ENCODE assay signal across 15 mouse cellular contexts in the genomic region with DNA sequence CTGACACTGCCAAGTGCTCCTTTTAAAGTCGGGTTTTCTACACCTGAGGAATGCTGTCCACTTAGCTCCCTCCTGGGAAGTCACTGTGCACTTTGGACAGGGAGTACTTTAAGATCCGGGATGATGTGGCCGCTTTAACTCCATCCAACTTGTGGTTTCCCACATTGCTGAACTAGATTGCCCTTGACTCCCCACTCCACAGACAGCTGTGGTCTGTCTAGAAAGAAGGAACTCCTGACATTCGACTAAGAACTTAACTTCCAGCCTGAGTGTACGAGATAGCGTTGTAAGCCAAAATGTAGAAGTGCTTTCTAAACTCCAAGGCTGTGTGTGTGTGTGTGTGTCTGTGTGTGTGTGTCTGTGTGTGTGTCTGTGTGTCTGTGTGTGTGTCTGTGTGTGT. TPM values are rescaled to one million over a fixed set of nuclear protein-coding genes. Genes with fewer than 3 reads are reported as not detected.
DNase-seq lines count a peak whose midpoint lies in the region; ATAC-seq and TF ChIP-seq lines count a peak whose summit lies in the region.
"Had no signal": no experiment of that assay in that cellular context is flagged by ENCODE, and none has a peak within 500 bp of the region (broad histone marks: within the 10 kb centered on the region; RNA-seq: fewer than 3 reads in every experiment).

No protein-coding gene starts in this region.

- no peaks in the 10 kb centered on the region for H3K36me3 ChIP-seq in lung, embryonic 14.5 days (ENCODE audit: insufficient read depth)
- H3K36me3 ChIP-seq in heart, postnatal 0 days (replicated peaks; ENCODE audit: control insufficient read depth, insufficient read depth, low read length), result no peaks in the 10 kb centered on the region
- H3K36me3 ChIP-seq in kidney, embryonic 16.5 days (ENCODE audit: insufficient read depth, low read length), result no peaks in the 10 kb centered on the region
- no peaks in the 10 kb centered on the region for H3K36me3 ChIP-seq in myocyte (ENCODE audit: control insufficient read depth, insufficient read depth)
- H3K36me3 ChIP-seq in midbrain, embryonic 14.5 days (ENCODE audit: control insufficient read depth, insufficient read depth, low read length), result no peaks in the 10 kb centered on the region
- H3K36me3 ChIP-seq: heart, embryonic 13.5 days; limb, embryonic 15.5 days had no signal

- no peaks in the 10 kb centered on the region for H3K79me2 ChIP-seq in myocyte (ENCODE audit: control insufficient read depth, insufficient read depth)

- TF ChIP-seq CTCF in lung, embryonic 14.5 days (IDR thresholded peaks at IDR 0.05; ENCODE audit: low read depth), result no peak
- TF ChIP-seq CTCF in lung, adult 2 months (IDR thresholded peaks at IDR 0.05; ENCODE audit: insufficient read depth, low read length), result no peak
- TF ChIP-seq CTCF in heart, postnatal 0 days (IDR thresholded peaks at IDR 0.05; ENCODE audit: low read depth), result no peak
- no peak for TF ChIP-seq CTCF in cerebellum, adult 2 months (IDR thresholded peaks at IDR 0.05; ENCODE audit: borderline replicate concordance, insufficient read depth, low read depth, low read length)

- no peaks in the 10 kb centered on the region for H3K27me3 ChIP-seq in lung, embryonic 14.5 days (ENCODE audit: insufficient read depth, low read length)
- no peaks in the 10 kb centered on the region for H3K27me3 ChIP-seq in heart, postnatal 0 days (ENCODE audit: control insufficient read depth, insufficient read depth, low read length)
- H3K27me3 ChIP-seq in kidney, embryonic 16.5 days (ENCODE audit: insufficient read depth, low read length), result no peaks in the 10 kb centered on the region
- no peaks in the 10 kb centered on the region for H3K27me3 ChIP-seq in myocyte (ENCODE audit: control insufficient read depth, insufficient read depth, insufficient read length)
- no peaks in the 10 kb centered on the region for H3K27me3 ChIP-seq in cerebellum, adult 2 months (ENCODE audit: control insufficient read depth, insufficient read depth, low read length)
- no peaks in the 10 kb centered on the region for H3K27me3 ChIP-seq in midbrain, embryonic 14.5 days (ENCODE audit: control insufficient read depth, insufficient read depth, low read length)
- H3K27me3 ChIP-seq: limb, embryonic 15.5 days; Patski had no signal

- H3K9me3 ChIP-seq in lung, embryonic 14.5 days (ENCODE audit: low read depth, low read length), result no peaks in the 10 kb centered on the region
- H3K9me3 ChIP-seq in heart, postnatal 0 days (replicated peaks; ENCODE audit: control insufficient read depth, low read length), result no peaks in the 10 kb centered on the region
- H3K9me3 ChIP-seq in kidney, embryonic 16.5 days (ENCODE audit: low read length), result no peaks in the 10 kb centered on the region
- no peaks in the 10 kb centered on the region for H3K9me3 ChIP-seq in midbrain, embryonic 14.5 days (ENCODE audit: control insufficient read depth, low read length)
- H3K9me3 ChIP-seq: heart, embryonic 13.5 days; limb, embryonic 15.5 days had no signal

- H3K9ac ChIP-seq in lung, embryonic 14.5 days, result no peak overlapping the region
- no peak overlapping the region for H3K9ac ChIP-seq in heart, postnatal 0 days (replicated peaks; ENCODE audit: low read depth, low read length)
- no peak overlapping the region for H3K9ac ChIP-seq in kidney, embryonic 16.5 days (replicated peaks; ENCODE audit: low read length)
- no peak overlapping the region for H3K9ac ChIP-seq in midbrain, embryonic 14.5 days (replicated peaks; ENCODE audit: low read length)
- H3K9ac ChIP-seq: heart, embryonic 13.5 days; limb, embryonic 15.5 days had no signal

- H3K4me2 ChIP-seq in lung, embryonic 14.5 days, result no peak overlapping the region
- no peak overlapping the region for H3K4me2 ChIP-seq in heart, postnatal 0 days (ENCODE audit: low read depth, low read length)
- no peak overlapping the region for H3K4me2 ChIP-seq in kidney, embryonic 16.5 days (replicated peaks; ENCODE audit: low read depth, low read length)
- H3K4me2 ChIP-seq in myocyte (ENCODE audit: low read depth), result no peak overlapping the region
- no peak overlapping the region for H3K4me2 ChIP-seq in midbrain, embryonic 14.5 days (ENCODE audit: low read length)
- H3K4me2 ChIP-seq: heart, embryonic 13.5 days; limb, embryonic 15.5 days had no signal

- peak; percentile 52; the same call in 1 of the 2 replicates for ATAC-seq in lung, embryonic 14.5 days (ENCODE audit: insufficient read depth)
- ATAC-seq in heart, postnatal 0 days (ENCODE audit: insufficient read depth, low read depth), result peak; percentile 39; the same call in 1 of the 2 replicates
- ATAC-seq in kidney, embryonic 16.5 days (ENCODE audit: low FRiP score, low TSS enrichment), result peak; percentile 65
- ATAC-seq in midbrain, embryonic 14.5 days (ENCODE audit: low FRiP score, low TSS enrichment), result no peak
- ATAC-seq: CD4-positive, CD25-positive, alpha-beta regulatory T cell, adult 4 months; inflammation-experienced regulatory T-cells, adult 6 months; Patski had no signal

- no peak for TF ChIP-seq POLR2A in lung, adult 2 months (IDR thresholded peaks at IDR 0.05; ENCODE audit: borderline replicate concordance, extremely low read depth, low read depth, low read length)
- TF ChIP-seq POLR2A in myocyte (IDR thresholded peaks at IDR 0.05; ENCODE audit: insufficient read length, low read depth), result no peak
- no peak for TF ChIP-seq POLR2A in cerebellum, adult 2 months (IDR thresholded peaks at IDR 0.05; ENCODE audit: borderline replicate concordance, insufficient read depth, low read length)

- no peak for TF ChIP-seq EP300 in heart, postnatal 0 days (IDR thresholded peaks at IDR 0.05; ENCODE audit: low read depth)

- DNase-seq in lung, embryonic 14.5 days, result peak; percentile 54
- DNase-seq in lung, adult 2 months, result no peak
- no peak for DNase-seq in heart, postnatal 0 days (ENCODE audit: low spot score)
- DNase-seq in cerebellum, adult 2 months, result no peak
- DNase-seq in midbrain, embryonic 14.5 days, result no peak
- DNase-seq in adrenal gland, postnatal 25 days, result no peak
- DNase-seq: adrenal gland, adult 2 months; embryo, embryonic 11 days had no signal

- H3K27ac ChIP-seq in lung, embryonic 14.5 days (ENCODE audit: low read depth), result no peak overlapping the region
- no peak overlapping the region for H3K27ac ChIP-seq in heart, postnatal 0 days (ENCODE audit: low read depth)
- 0 out of 2 replicates have a peak overlapping the region, but pooled peaks have one; percentile 23 for H3K27ac ChIP-seq in kidney, embryonic 16.5 days (ENCODE audit: low read length)
- H3K27ac ChIP-seq in cerebellum, adult 2 months (ENCODE audit: insufficient read depth, low read length), result no peak overlapping the region
- H3K27ac ChIP-seq in midbrain, embryonic 14.5 days (replicated peaks; ENCODE audit: low read depth, low read length), result no peak overlapping the region
- H3K27ac ChIP-seq: heart, embryonic 13.5 days; limb, embryonic 15.5 days had no signal

- H3K4me1 ChIP-seq in lung, embryonic 14.5 days (ENCODE audit: insufficient read depth), result peaks cover 5% of the 10 kb centered on the region; the same call in 1 of the 2 replicates
- no peaks in the 10 kb centered on the region; the same call in 1 of the 2 replicates for H3K4me1 ChIP-seq in lung, adult 2 months (ENCODE audit: control insufficient read depth, insufficient read depth, low read length)
- H3K4me1 ChIP-seq in heart, postnatal 0 days (ENCODE audit: control insufficient read depth, insufficient read depth), result no peaks in the 10 kb centered on the region
- peaks cover 3% of the 10 kb centered on the region; the same call in 1 of the 2 replicates for H3K4me1 ChIP-seq in kidney, embryonic 16.5 days (ENCODE audit: insufficient read depth, low read length)
- no peaks in the 10 kb centered on the region for H3K4me1 ChIP-seq in cerebellum, adult 2 months (ENCODE audit: control insufficient read depth, insufficient read depth, low read length)
- no peaks in the 10 kb centered on the region for H3K4me1 ChIP-seq in midbrain, embryonic 14.5 days (ENCODE audit: control insufficient read depth, insufficient read depth, low read length)

- 27% methylated on average over 6 of the region's 6 CpGs for WGBS in lung, embryonic 14.5 days
- 30% methylated on average over 6 of the region's 6 CpGs for WGBS in lung, adult 2 months
- WGBS in heart, postnatal 0 days, result 46% methylated on average over 6 of the region's 6 CpGs
- WGBS in kidney, embryonic 16.5 days, result 44% methylated on average over 6 of the region's 6 CpGs
- 82% methylated on average over 6 of the region's 6 CpGs for WGBS in cerebellum, adult 2 months
- 80% methylated on average over 6 of the region's 6 CpGs for WGBS in midbrain, embryonic 14.5 days

- H3ac ChIP-seq in myocyte (ENCODE audit: control insufficient read depth, insufficient read length), result no peak overlapping the region

- H3K4me3 ChIP-seq in lung, embryonic 14.5 days (ENCODE audit: low read depth, low read length), result no peak overlapping the region
- H3K4me3 ChIP-seq in lung, adult 2 months (replicated peaks; ENCODE audit: extremely low read depth, low read depth, low read length), result no peak overlapping the region
- no peak overlapping the region for H3K4me3 ChIP-seq in heart, postnatal 0 days (ENCODE audit: low read depth, low read length)
- no peak overlapping the region for H3K4me3 ChIP-seq in kidney, embryonic 16.5 days (ENCODE audit: low read length)
- no peak overlapping the region for H3K4me3 ChIP-seq in myocyte
- H3K4me3 ChIP-seq in cerebellum, adult 2 months (replicated peaks; ENCODE audit: insufficient read depth, low read depth, low read length), result no peak overlapping the region
- no peak overlapping the region for H3K4me3 ChIP-seq in midbrain, embryonic 14.5 days (replicated peaks; ENCODE audit: low read depth, low read length)
- H3K4me3 ChIP-seq: heart, embryonic 13.5 days; limb, embryonic 15.5 days had no signal

TF ChIP-seq in myocyte, 11 proteins besides CTCF, POLR2A, EP300 and RAD21:
- peak in 2 of 3 experiments; percentile 1 to 9 for TF ChIP-seq MYOD1 (IDR thresholded peaks at IDR 0.05; ENCODE audit: control insufficient read depth in 1 of 3, insufficient read length in 2 of 3, low read depth in 2 of 3)
- no peak for TF ChIP-seq MAX (IDR thresholded peaks at IDR 0.05; ENCODE audit: low read depth)
TF ChIP-seq in myocyte: peak in this region for 1.

RNA-seq across cellular contexts. Expression of a gene that starts 34.2 kb away (rescaled TPM):
- polyA plus RNA-seq in lung, embryonic 14.5 days (2014; fragmentation: Nextera tagmentation; extraction: Ambion mirVana), result 0.41 TPM in 1 of 2 replicates, not detected in the other
- 1.6 and 2.5 TPM in 2 replicates for polyA plus RNA-seq in lung, adult 2 months (2012; rRNA removed)
- not detected in 2 replicates for total RNA-seq in heart, postnatal 0 days (2014; rRNA removed; ENCODE audit: low replicate concordance)
- 0.14 and 0.65 TPM in 2 replicates for polyA plus RNA-seq in heart, postnatal 0 days (2015; fragmentation: Nextera tagmentation; extraction: Ambion mirVana)
- polyA plus RNA-seq in kidney, embryonic 16.5 days (2015; fragmentation: Nextera tagmentation; extraction: Ambion mirVana), result 1.1 and 1.5 TPM in 2 replicates
- polyA plus RNA-seq in myocyte (2012; fragmentation: generic; extraction: Trizol), result not detected
- polyA plus RNA-seq in cerebellum, adult 2 months (2012; rRNA removed), result 4.7 and 5.7 TPM in 2 replicates
- 7.9 and 10.3 TPM in 2 replicates for polyA plus RNA-seq in midbrain, embryonic 14.5 days (2014; fragmentation: Nextera tagmentation; extraction: Ambion mirVana)
- total RNA-seq in adrenal gland, postnatal 25 days (2021), result 10.8 and 22.8 TPM in 2 replicates
